Mouse (Mus musculus): ENCODE measurements around the gene Tmem132b. TPM values are rescaled to one million over a fixed set of nuclear protein-coding genes. Genes with fewer than 3 reads are reported as not detected.

Tmem132b gene
- total and polyA plus RNA-seq, 3 experiments: not detected

- H3K79me2 ChIP-seq (replicated peaks; ENCODE audit: control insufficient read depth, extremely low read depth, insufficient read depth, poor library complexity, severe bottlenecking): no peaks in the 10 kb centered on the region
- peaks cover 87% of the 10 kb centered on the region for H3K9me3 ChIP-seq (replicated peaks; ENCODE audit: low read length)
- H3K36me3 ChIP-seq (replicated peaks in 1 of 2; ENCODE audit: control insufficient read depth in 1 of 2, insufficient read depth in 1 of 2, low read length in 1 of 2): no peaks in the 10 kb centered on the region
- no peak overlapping the region for H3K27ac ChIP-seq (ENCODE audit: insufficient read depth, low read depth)
- TF ChIP-seq TBP (conservative IDR thresholded peaks at IDR 0.05; ENCODE audit: low read depth, low read length) (no peak), POLR2A (IDR thresholded peaks at IDR 0.05; ENCODE audit: low read depth, low read length) (no peak), ELF1 (IDR thresholded peaks at IDR 0.05; ENCODE audit: low read depth, low read length) (no peak), EP300 (IDR thresholded peaks at IDR 0.05; ENCODE audit: low read length) (no peak), ZMIZ1 (IDR thresholded peaks at IDR 0.05; ENCODE audit: low read depth, low read length) (no peak), E2F4 (IDR thresholded peaks at IDR 0.05; ENCODE audit: insufficient replicate concordance, low read depth, low read length) (no peak), UBTF (IDR thresholded peaks at IDR 0.05; ENCODE audit: low read depth, low read length) (no peak), NRF1 (IDR thresholded peaks at IDR 0.05; ENCODE audit: low read depth, low read length) (no peak), MEF2A (IDR thresholded peaks at IDR 0.05; ENCODE audit: borderline replicate concordance, low read depth, low read length) (no peak), ETS1 (conservative IDR thresholded peaks at IDR 0.05; ENCODE audit: low read depth, low read length) (no peak), JUN (IDR thresholded peaks at IDR 0.05; ENCODE audit: insufficient read depth, low read depth, low read length) (no peak), RCOR1 (conservative IDR thresholded peaks at IDR 0.05; ENCODE audit: low read depth, low read length) (no peak)
- H3K4me2 ChIP-seq (ENCODE audit: insufficient read depth, low read depth, poor library complexity, severe bottlenecking): no peak overlapping the region
- no peak for DNase-seq (ENCODE audit: extremely low read depth)
- in situ Hi-C loops (cut with MboI; ENCODE audit: low pct_ligation_motif_present, low pct_unique_long_range_greater_than_20kb, low sequenced_read_pairs): no loop called here
- no peaks in the 10 kb centered on the region for H3K4me1 ChIP-seq (ENCODE audit: control insufficient read depth in 1 of 2, insufficient read depth in 2 of 2)
- no peak overlapping the region for H3K4me3 ChIP-seq (replicated peaks in 1 of 3; ENCODE audit: low read depth in 2 of 3, low read length in 2 of 3, poor library complexity in 1 of 3)
- dilution Hi-C loops (cut with MboI; ENCODE audit: extremely low pct_ligation_motif_present, extremely low pct_unique_long_range_greater_than_20kb, low sequenced_read_pairs): no loop called here
- no peak overlapping the region for H3K9ac ChIP-seq (ENCODE audit: insufficient read depth, low read depth)
- H3K27me3 ChIP-seq (replicated peaks): no peaks in the 10 kb centered on the region
Observed at GRCm38 (mm10) chr5:125700234-125700633, 168.7 kb downstream of the Tmem132b start.

- Histone ChIP-seq H3K27ac (ENCODE audit: insufficient read depth, low read depth) (no peak overlapping the region), H3K36me3 (replicated peaks in 1 of 2; ENCODE audit: control insufficient read depth in 1 of 2, insufficient read depth in 1 of 2, low read length in 1 of 2) (no peaks in the 10 kb centered on the region), H3K9me3 (replicated peaks; ENCODE audit: low read length) (peaks cover 85% of the 10 kb centered on the region), H3K79me2 (replicated peaks; ENCODE audit: control insufficient read depth, extremely low read depth, insufficient read depth, poor library complexity, severe bottlenecking) (no peaks in the 10 kb centered on the region), H3K9ac (ENCODE audit: insufficient read depth, low read depth) (no peak overlapping the region), H3K27me3 (replicated peaks) (no peaks in the 10 kb centered on the region), H3K4me1 (ENCODE audit: control insufficient read depth in 1 of 2, insufficient read depth in 2 of 2) (no peaks in the 10 kb centered on the region), H3K4me3 (replicated peaks in 1 of 3; ENCODE audit: low read depth in 2 of 3, low read length in 2 of 3, poor library complexity in 1 of 3) (no peak overlapping the region), H3K4me2 (ENCODE audit: insufficient read depth, low read depth, poor library complexity, severe bottlenecking) (no peak overlapping the region)
- in situ Hi-C loops (cut with MboI; ENCODE audit: low pct_ligation_motif_present, low pct_unique_long_range_greater_than_20kb, low sequenced_read_pairs): no loop called here
- dilution Hi-C loops (cut with MboI; ENCODE audit: extremely low pct_ligation_motif_present, extremely low pct_unique_long_range_greater_than_20kb, low sequenced_read_pairs): no loop called here
- TF ChIP-seq ZC3H11A (IDR thresholded peaks at IDR 0.05; ENCODE audit: low read depth, low read length) (no peak), POLR2AphosphoS2 (IDR thresholded peaks at IDR 0.05; ENCODE audit: low read depth, low read length) (no peak), USF1 (IDR thresholded peaks at IDR 0.05; ENCODE audit: low read depth, low read length) (no peak), UBTF (IDR thresholded peaks at IDR 0.05; ENCODE audit: low read depth, low read length) (no peak), IRF4 (IDR thresholded peaks at IDR 0.05; ENCODE audit: low read depth, low read length) (no peak), ELF1 (IDR thresholded peaks at IDR 0.05; ENCODE audit: low read depth, low read length) (no peak)
- no peak for DNase-seq (ENCODE audit: extremely low read depth)
Observed at GRCm38 (mm10) chr5:125705379-125705778, 173.8 kb downstream of the Tmem132b start.
